Mouse (Mus musculus) T-helper 17 cell (primary cell): ENCODE results near the gene Pacrg.

ENCODE experiments used
- in situ Hi-C, 2 experiments: fragments of 300-600 bp; cut with MboI, MseI; formaldehyde crosslinking; loops; 1 replicate in 1 of 2; 2 replicates in 1 of 2; pipeline ENCODE4 v1.15.1; 2025; ENCODE audit warnings: high pct_unique_total_duplicates in 2 of 2

The Pacrg gene

DNA sequence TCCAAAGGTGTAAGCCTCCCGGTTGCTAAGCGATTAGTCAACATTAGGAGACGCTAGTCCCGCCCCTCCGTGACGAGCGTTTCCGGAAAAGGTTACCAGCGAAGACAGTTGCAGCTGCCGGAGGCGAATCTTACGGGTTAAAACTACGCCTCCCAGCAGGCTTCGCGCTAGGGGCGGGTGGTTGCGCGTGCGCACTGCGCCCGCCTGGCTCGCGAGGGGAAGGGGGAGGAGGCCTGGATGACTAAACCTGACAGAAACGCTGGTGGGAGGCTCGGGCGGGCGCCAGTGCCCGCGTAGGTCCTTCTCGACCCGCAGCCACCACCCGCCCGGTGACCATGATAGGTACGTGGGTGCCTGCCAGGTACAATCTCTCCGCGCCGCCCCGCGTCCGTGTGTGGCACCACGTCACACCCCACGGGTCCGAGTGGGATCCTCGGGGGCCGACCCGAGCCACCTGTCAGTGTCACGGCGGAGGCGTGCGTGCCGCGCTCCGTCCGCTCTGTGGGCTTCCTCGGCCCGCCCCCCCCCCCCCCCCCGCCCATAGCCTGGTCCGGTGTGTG lies at the start of gene Pacrg, which contains the start of gene Prkn:
TSS of gene Pacrg (minus strand) at position 164 of the 560 bp plus-strand sequence.
TSS of gene Prkn (plus strand) at position 237 of the 560 bp plus-strand sequence.
- in situ Hi-C loops = loop anchor here in 1 of 2 experiments (25.0 kb wide), 1 partner anchor 528 kb away; the partner anchor contains the start of gene Qk

DNA sequence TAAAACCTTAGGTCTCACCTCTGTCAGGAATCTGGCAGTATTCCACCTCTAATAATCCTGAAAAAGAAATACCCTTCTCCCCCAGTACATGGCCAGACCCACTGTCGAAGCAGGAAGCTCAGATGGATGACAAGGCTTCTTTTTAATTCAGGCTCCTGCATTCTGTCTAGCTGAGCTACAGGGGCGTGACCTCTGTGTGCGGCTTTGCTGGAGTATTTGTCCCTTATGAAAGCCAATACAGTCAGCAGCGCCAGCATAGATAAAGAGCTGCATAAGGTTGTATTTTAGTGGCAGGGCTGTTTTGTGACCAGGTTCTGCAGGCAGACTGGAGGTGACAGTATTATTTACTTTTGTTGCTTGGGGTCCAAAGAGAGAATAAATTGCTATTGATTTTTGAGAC lies 47.8 kb upstream of the Pacrg start:
- in situ Hi-C loops = no loop called here

DNA sequence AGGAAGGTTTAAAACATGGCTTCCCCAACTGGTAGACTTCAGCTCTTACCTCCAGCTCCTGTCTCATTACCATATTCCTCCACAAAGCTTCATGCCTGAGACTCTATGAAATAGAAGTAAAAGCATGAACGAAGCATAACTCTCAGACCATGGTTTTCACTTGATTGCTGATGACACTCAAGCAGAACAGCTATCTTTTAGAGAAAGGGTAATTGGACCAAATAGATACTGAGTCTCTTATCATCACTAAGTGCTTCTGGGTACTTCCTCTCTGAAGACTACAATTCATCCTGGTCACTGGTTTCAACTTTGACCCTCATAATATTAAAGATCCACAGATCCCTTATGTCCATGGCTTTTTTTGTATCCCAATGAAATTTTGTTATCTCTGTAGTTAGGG lies 42.1 kb upstream of the Pacrg start:
- in situ Hi-C loops = no loop called here

DNA sequence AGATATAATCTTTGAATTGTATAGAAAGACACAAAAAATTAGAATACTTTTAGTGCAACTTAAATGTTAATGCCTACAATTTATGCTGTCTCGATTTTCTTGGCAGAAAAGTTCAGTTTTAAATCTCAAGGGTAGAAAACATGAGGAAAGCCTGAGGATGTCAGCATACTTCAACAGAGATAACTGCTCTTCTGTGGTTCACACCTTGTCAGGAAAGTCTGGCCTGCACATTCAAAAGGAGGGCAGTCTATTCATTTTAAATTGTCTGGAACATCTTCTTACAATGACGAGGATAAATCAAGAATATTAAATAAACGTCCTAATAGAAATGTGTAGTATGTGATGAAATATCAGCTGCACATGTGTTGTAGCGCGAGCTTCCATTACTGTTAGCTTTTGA lies 38.9 kb upstream of the Pacrg start:
- in situ Hi-C loops = no loop called here

DNA sequence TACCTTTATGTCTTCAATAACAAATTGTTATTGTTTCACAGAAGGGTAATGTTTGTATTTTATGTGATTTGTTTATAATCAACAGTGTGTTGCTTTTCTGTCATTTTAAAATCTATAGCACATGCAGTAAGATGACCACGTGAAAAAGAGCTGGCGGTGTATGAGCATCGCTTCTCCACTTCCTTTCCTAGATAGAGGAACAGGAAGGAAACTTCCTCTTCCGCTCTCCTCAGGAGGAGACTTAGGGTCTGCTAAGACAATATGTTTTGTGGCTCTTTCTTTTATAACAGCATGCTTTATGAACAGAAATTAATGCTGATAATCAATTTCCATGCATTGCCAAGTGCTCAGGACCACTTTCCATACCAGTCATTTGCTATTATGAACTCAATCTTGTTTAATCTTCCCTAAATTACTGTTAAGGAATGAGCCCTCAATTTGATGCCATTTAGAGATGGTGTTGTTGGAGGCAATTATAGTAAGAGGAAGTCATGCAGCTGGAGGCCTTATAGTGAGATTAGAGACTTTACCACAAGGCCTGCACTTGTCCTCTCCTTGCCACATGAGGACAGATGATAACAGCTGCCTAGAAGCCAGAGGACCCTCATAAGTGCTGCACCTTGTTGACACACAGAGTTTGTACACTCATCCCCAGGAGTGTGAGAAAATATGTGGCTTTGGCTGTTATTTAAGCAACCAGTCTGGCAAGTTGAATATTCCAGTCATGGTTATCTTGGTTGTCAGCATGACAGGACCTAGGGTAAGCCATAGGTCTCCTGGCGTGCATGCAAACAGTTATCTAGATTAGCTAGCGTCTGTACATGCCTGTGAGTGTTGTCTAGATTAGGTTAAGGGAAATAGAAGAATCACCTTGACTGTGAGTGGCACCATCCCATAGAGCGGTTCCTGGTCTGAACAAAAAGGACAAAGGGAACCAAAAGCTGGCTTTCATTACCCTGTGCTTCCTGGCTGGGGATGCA lies 34.4 kb upstream of the Pacrg start:
- in situ Hi-C loops = no loop called here

DNA sequence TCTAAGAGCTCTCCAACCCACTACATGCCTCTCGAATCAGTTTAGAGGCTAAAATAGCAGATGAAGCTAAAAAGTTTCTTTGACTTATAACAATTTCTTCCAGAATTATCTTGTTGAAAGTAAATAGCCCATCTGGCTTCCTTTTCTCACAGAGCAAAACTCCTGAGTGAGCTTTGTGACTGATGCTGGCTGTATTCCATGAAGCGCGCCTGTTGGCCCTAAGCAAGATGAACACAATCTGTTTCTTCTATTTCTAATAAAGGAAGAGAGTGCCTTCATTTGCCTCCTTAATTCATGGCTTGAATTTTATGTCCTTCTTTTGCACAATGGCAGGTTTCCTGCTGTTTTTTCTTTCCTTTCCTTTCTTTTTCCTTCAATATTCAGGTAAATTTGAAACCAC lies 14.1 kb upstream of the Pacrg start:
- in situ Hi-C loops = no loop called here

DNA sequence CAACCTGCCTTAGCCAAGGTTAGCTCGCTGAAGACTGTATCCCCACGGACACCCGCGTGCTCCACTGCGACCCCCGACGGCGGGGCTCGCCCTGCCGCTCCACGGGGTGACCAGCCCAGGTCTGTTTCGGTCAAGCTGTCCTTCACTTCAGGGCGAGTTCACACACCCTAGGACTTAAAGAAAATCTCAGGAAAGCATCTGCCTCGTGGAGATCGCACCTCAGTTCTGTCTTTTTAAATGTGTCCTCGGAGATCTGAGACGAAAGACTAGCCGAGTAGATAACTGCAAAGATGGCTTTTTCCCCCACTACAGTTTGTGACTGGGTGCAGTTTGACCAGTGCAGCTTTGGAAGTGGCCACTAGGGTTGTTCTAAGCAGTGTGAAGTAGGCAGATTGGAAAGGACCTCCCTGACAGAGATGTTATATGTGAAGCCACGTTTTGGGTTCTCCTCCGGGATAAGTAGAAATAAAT lies 655 bp upstream of the Pacrg start:
- in situ Hi-C loops = loop anchor here in 1 of 2 experiments (25.0 kb wide), 1 partner anchor 528 kb away; the partner anchor contains the start of gene Qk

DNA sequence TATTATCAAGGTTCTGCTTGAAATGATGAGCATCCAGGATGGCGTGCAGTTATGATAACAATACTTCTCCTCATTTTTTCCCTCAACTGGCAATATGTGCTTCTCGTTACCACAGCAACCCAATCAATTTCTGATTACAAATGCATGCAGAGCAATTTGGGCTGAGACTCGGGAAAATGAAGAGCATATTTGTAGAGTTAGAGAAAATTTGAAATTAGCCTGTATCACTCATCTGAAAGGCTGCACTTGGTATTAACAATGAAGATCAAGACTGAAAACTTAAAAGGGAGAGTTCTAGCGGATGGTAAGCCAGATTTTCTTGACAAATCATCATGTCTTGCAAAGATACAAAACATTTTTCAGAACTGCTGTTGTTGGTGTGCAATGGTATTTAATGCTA lies 21.1 kb downstream of the Pacrg start:
- in situ Hi-C loops = no loop called here

DNA sequence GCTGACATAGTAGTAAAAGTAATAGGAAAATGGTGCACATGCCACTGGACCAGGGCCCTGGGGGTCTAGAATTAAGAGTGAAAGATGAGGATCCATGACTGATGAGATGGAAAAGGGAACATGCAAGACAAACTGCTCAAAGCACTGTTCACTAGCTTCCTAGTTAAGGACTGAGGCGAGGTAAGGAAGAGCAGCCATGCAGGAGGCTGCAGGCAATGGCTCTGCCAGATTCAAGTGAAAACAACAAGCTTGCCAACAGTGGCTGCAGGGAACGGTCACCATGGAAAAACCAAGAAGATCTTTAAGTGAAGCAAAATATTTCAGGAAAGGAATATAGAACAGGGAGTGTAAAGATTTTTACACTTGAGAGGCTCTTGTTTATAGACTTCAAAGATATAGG lies 31.5 kb downstream of the Pacrg start:
- in situ Hi-C loops = no loop called here

DNA sequence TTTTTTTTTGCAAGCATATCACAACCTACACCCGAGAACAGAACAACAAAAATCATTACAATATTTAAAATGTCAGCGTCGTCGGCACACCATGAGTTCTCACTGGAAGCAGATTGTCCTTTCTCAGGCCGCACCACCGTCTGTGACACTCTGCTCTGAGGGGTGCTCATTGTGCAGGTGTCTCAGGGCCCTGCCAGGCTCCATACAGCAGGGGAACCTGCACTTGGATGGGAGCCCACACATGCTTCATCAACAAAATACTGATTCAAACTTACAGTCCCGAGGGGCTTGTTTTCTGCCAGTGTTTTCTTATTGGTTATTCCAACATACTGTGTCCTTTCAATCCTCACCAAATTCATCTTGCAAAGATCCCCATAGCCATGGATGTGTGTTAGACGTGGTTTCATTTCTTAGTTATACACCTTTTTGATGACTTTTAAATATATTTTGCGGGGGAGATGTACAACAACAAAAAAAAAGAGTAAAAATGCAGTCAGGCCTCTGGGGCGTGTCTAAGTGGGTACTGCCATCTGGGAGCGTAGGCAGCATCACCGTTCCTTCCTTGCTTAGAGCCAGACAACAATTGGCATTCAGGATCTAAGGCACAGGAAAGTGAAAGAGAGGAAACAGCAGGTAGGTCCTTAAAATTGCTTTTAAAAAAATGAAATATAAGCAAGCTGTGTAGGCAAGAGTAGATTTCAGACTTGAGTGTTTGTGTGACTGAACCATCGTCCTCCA lies 32.7 kb downstream of the Pacrg start:
- in situ Hi-C loops = no loop called here

DNA sequence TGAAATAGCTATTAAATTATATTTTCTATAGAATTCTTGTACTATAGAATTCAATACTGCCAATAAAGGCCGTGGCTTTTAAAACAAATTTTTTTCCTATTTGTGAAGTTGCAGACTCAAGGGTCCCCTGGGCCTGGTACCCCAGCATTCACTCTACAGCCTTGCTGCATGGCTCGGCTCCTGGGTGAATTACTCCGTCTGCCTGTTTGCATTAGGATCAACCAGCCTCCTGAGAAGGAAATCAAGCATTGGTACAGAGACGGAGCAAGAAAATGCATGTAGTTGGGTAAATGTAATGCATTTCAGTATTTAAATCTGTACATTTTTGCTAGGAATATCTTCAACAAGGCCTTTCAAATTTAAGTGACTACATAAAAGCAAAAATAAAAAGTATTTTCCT lies 33.4 kb downstream of the Pacrg start:
- in situ Hi-C loops = no loop called here

DNA sequence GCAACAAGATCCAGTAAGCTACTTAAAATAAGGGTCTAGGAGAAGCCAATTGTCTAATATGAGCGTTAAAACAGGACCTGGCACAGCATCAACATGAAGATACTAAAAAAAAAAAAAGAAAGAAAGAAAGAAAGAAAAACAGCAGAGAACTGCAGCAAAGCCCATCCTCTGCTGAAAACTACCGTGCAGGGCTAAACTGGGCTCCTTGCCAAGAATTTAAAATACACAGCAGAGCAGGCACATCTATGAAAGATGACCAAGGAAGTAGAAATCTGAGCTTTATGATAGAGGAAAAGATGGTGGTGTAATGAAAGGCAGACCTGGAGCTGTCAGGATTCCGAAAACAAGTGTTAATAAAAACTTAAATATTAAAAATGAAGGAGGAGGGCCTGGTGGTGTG lies 48.5 kb downstream of the Pacrg start:
- in situ Hi-C loops = no loop called here

DNA sequence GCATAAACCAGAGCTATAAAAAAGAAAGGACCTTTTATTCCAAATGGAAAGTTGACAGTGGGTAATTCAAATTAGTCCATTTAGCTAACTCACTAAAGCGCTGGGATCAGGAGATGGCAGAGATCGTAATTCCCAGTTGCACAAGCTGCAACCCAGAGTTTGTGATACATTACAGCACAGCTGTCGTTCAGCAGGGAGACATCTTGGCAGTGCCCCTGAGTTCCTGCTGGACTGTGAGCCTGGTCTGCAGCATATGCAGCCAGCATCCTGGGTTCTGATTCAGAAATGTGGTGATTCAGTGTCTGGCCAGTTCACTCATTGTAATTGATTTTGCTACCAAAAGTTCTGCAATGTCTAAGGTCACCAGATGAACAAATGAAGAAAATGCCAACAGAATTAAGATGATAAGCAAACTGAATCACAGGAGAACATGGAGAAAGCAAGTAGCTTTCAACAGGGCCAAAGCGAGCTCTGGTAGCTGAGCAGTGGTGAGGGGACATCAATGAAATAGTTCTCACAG lies 55.6 kb downstream of the Pacrg start:
- in situ Hi-C loops = no loop called here

DNA sequence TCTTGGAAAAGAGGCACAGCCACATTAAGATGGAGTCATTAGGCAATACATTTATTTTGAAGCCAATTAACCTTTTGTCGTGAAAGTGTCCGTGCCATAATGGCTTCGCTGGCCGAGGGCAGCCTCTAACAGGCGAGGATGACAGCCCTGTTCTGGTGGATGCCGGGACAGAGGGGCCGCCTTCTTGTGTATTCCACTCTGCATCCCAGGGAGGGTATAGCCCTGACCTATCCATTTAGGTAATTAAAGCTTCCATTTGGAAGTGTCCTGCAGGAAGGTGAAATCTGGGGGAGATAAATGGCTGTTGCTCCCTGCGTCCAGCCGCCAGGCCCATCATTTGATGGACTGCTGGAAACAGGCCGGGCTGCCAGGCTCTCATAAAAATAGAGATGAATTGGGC lies 63.6 kb downstream of the Pacrg start:
- in situ Hi-C loops = no loop called here

DNA sequence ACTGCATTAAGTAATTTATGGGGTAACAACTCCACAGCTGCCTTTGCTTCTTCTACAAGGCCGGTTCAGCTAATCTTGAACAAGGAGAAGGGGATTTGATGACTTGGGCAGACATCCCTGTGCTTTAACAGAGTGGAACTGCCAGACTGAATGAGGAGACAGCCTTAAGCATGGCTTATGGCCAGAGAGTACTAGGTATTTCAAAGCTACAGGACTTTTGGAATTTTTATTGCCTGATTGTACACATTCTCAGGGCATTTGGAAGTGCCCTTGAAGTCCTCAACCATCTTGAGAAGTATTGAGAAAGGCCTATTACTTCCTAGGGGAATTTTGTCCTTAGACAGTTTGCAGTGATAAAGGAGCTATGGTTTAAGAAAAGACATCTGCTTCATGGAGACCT lies 65.6 kb downstream of the Pacrg start:
- in situ Hi-C loops = no loop called here

DNA sequence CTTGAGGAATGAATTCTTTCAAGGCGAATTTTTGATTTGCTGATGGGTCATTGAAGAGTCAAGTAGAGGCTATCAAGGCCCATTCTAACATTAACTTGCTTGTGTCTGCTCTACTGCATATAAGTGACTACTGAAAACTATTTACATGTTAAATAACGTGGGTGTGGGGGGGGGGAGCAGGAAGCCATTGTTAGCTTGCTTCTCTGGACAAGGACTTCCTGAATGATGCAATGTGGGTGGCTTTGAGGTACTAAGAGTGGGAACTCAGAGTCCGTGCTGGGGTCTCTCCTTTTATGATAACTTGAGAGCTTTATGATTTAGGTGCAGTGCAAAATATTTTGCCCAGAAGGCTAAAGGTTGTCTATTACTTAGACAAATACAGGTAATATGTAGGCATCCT lies 67.9 kb downstream of the Pacrg start:
- in situ Hi-C loops = no loop called here

DNA sequence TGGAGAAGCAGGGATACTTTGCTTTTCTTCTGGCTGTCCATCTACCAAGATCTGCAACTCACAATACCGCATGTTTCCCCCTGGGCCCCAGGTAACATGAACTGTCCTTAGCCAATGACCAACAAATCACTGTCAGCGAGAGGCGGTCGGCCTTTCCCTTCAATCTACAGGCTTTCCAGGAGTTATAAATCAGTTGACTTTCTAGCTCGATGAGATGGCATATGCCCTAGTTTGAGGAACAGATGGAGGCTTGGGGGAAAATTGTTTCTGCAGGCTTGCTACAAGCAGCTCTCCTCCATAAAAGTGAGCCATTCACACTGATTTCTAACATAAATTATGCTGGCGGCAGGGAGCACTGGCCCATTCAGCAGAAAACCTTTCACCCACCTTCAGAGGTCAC lies 70.2 kb downstream of the Pacrg start:
- in situ Hi-C loops = no loop called here

DNA sequence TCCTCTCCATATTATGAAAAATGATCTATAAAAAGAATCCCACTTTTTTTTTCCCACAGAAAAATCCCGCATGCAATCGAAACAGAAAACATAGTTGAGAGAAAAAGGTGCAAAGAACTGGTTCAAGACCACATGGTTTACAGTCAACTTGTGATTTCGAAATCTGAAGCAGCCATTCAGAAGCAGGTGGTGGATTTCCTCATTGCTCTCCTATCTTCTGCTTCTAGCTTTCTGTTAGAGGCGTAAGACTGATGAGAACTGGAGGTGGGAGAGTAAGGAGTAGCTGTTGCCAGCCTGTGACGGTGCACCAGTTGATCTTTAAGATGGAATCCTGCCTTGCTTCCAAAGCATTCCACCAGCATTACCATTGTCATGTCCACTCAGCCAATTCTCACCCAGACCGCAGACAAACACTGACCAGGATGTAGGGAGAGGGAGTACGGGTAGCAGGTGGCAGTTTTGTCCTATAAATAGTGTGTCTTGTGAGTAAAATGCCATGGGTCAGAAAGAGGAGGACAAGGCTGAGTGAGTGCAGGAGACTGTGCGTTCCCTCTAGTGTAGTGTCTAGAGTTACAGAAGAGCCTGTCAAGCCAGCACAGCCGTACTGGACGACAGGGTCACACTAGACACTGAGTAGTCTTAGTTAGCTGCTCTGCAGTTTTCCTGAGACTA lies 73.2 kb downstream of the Pacrg start:
- in situ Hi-C loops = no loop called here

DNA sequence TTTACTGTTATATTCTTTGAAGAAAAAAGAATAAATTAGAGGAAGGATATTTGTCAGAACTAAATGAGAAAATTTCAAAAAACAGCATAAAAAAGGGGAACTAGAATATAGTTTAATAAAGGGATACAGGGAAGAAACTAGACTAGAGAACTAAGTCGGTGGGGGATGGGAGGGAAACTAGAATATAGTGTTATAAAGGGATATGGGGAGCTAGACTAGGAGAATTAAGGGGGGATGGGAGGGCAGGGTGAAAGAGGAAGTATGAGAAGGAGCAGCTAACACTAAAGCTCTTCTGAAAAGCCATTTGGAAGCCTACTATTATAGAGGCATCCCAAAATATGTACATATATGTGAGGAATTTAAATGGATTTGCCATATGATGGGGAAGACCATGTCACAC lies 75.8 kb downstream of the Pacrg start:
- in situ Hi-C loops = no loop called here

DNA sequence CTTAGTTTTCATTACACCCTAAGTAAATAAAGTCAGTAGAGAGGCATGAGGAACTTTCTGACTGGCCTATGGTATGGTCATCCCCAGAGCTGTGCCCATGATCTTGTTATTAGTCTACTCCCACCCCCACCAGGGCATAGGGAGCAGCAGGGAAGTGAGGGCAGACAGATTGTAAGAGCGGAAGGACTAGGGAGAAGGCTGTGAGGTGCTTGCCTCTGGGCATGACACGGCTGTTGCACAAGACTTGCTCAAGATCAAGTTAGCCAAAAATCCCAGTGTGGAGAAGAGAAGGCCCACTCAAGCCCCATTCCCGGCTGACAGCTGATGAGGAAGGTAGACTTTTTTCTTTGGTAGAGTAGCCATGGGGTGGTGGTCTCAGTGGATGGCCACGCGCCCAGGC lies 82.7 kb downstream of the Pacrg start:
- in situ Hi-C loops = no loop called here
